Mouse (Mus musculus) G1E (cell line): ENCODE data around the gene Mcoln1. TPM values are rescaled to one million over a fixed set of nuclear protein-coding genes. Genes with fewer than 3 reads are reported as not detected.
A peak's percentile ranks its signal among the peaks of the same experiment; 100 is the strongest.

Experiments
- ATAC-seq: 2 replicates; pipeline ENCODE4 v1.8.0; 2016; ENCODE audit warnings: mild to moderate bottlenecking; ENCODE audit not compliant: insufficient number of reproducible peaks, poor library complexity, low FRiP score, severe bottlenecking; ENCODE audit errors: extremely low read depth
- DNase-seq: peaks from one replicate; pipeline ENCODE4 v3.0.0; 2012; ENCODE audit warnings: low spot score
- H3K27me3 ChIP-seq: 2 replicates; pipeline ENCODE4 v1.6.1; 2012; ENCODE audit warnings: mild to moderate bottlenecking, low read length, inconsistent platforms; ENCODE audit not compliant: insufficient read depth
- H3K36me3 ChIP-seq: replicated peaks from 2 replicates; pipeline ENCODE3; 2012; ENCODE audit warnings: mild to moderate bottlenecking, inconsistent platforms
- H3K4me1 ChIP-seq: 2 replicates; pipeline ENCODE4 v1.6.1; 2012; ENCODE audit warnings: low read depth, low read length, inconsistent platforms, mixed read lengths; ENCODE audit not compliant: insufficient read depth
- H3K4me3 ChIP-seq: 2 replicates; pipeline ENCODE4 v1.5.1; 2012; ENCODE audit warnings: low read depth, mild to moderate bottlenecking, inconsistent platforms, low read length, moderate library complexity, mixed read lengths
- H3K9me3 ChIP-seq: replicated peaks from 2 replicates; pipeline ENCODE4 v1.6.1; 2012; ENCODE audit warnings: inconsistent platforms
- CTCF ChIP-seq: IDR thresholded peaks from 2 replicates; pipeline ENCODE4 v1.5.1; 2012; ENCODE audit warnings: low read depth, low read length, inconsistent platforms, mixed read lengths
- GATA1 ChIP-seq: IDR thresholded peaks from 2 replicates; pipeline ENCODE4 v1.6.1; 2012; ENCODE audit warnings: borderline replicate concordance, low read length, inconsistent platforms, mixed read lengths
- GATA2 ChIP-seq: IDR thresholded peaks from 2 replicates; pipeline ENCODE4 v1.6.1; 2012; ENCODE audit warnings: low read depth, low read length, inconsistent platforms, borderline replicate concordance
- POLR2AphosphoS5 ChIP-seq: IDR thresholded peaks from 2 replicates; pipeline ENCODE4 v1.6.1; 2012; ENCODE audit warnings: low read depth, low read length, inconsistent platforms; ENCODE audit not compliant: insufficient replicate concordance
- TAL1 ChIP-seq: conservative IDR thresholded peaks from 2 replicates; pipeline ENCODE4 v1.6.1; 2012; ENCODE audit warnings: low read depth, low read length, inconsistent platforms, mixed read lengths
- polyA plus RNA-seq: library from polyadenylated mRNA; stranded (reverse); fragments of >175 nt; gene quantifications from 2 replicates; pipeline ENCODE4 v1.2.3, GENCODE M21; 2012
- total RNA-seq, 2 experiments: library from RNA; stranded (forward) in 1 of 2; stranded (reverse) in 1 of 2; fragments of 200-1000 nt in 1 of 2; fragments of >200 nt in 1 of 2; fragmentation: Nextera tagmentation in 1 of 2; gene quantifications; 2 replicates each; pipeline ENCODE4 v1.2.3; 2014 to 2017

The Mcoln1 gene
- total RNA-seq (2014; fragmentation: Nextera tagmentation): 42.4 and 43.6 TPM in 2 replicates
- total RNA-seq (2017): 41.5 and 46.9 TPM in 2 replicates
- polyA plus RNA-seq: 144 and 171 TPM in 2 replicates

DNA sequence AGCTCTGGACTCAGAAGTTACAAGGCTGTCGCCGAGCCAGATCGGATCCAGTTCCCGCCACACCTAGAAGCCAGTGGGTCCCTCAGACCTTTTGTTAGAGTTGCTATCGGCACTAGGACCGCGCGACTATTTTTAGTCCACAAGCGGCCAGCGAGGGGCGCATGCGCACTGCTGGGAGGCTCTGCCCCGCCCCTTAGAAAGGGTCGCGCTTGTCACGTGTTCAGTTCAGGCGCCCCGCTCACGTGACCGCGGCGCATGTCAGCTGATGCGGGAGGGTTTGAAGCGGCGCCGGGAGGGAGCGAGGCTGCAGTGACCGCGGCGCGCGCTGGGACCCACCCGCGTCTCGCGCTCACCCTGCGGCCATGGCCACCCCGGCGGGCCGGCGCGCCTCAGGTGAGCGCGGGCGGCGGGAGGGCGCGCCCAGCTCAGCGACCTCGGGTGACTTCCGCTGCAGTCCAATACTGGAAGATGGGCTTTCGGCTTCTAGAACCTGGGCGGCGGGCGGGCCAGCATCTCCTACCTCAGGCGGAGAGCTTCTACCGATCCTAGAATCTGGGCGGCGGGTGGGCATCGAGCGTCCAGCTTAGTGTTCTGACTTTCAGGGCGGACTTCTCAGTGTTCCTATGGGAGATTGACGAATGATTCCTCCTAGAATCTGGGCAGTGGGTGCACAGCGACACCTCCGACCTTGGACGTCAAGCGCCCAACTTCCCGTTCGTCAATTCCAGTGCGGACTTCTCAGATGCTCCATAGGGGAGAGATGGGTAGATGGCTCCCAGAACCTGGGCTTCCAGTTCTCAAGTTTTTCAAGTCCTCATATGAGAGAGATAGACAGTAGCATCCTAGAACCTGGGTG lies at the start of gene Mcoln1:
Gene Mcoln1 (plus strand): TSS at position 223 of the 856 bp plus-strand sequence.
- H3K36me3 ChIP-seq: peaks cover 39% of the 10 kb centered on the region
- ATAC-seq: peak; percentile 75
- peak within 1 kb of the TSS; percentile 84 for H3K4me3 ChIP-seq
- no peaks in the 10 kb centered on the region for H3K27me3 ChIP-seq
- peak; percentile 93 for DNase-seq
- peaks cover 9% of the 10 kb centered on the region for H3K9me3 ChIP-seq
- peaks cover 38% of the 10 kb centered on the region for H3K4me1 ChIP-seq
- TF ChIP-seq TAL1: no peak
- TF ChIP-seq CTCF: no peak

DNA sequence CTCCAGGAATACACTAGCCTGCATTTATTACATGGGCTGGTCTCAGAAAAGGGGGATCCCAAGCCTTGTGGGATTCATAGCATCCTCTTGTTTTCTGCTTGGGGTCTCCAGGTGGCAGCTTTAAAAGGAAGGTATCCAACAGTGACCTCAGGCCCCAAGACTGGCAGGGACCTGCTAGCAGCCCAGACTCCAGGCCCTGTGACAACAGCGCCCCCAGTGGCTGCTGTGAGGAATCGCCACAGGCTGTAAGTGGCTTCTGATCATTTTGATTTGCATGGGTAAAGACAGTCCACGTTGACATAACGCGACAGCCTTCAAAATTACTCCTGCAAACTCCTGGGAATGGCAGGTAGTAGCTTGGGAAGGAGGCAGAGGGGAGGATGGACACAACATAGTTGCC lies 49.6 kb upstream of the Mcoln1 start:
- Histone ChIP-seq H3K36me3 (peaks cover 100% of the 10 kb centered on the region), H3K4me3 (no peak overlapping the region), H3K4me1 (peaks cover 6% of the 10 kb centered on the region), H3K9me3 (no peaks in the 10 kb centered on the region), H3K27me3 (no peaks in the 10 kb centered on the region)
- no peak for TF ChIP-seq TAL1
- TF ChIP-seq CTCF: peak; percentile 95
- DNase-seq: peak; percentile 64
- peak; percentile 65 for ATAC-seq

GRCm38 (mm10) chr8:3451992-3452391 lies 48.3 kb upstream of the Mcoln1 start:
- Histone ChIP-seq H3K4me3 (no peak overlapping the region), H3K4me1 (peaks cover 6% of the 10 kb centered on the region), H3K9me3 (no peaks in the 10 kb centered on the region), H3K27me3 (no peaks in the 10 kb centered on the region), H3K36me3 (peaks cover 99% of the 10 kb centered on the region)
- DNase-seq (no peak), ATAC-seq (no peak)
- no peak for TF ChIP-seq GATA1
- TF ChIP-seq CTCF: no peak

- Histone ChIP-seq H3K27me3 (no peaks in the 10 kb centered on the region), H3K4me1 (peaks cover 24% of the 10 kb centered on the region), H3K9me3 (no peaks in the 10 kb centered on the region), H3K36me3 (peaks cover 46% of the 10 kb centered on the region), H3K4me3 (no peak overlapping the region)
- ATAC-seq: no peak
- TF ChIP-seq GATA2: no peak
- DNase-seq: no peak
Observed at GRCm38 (mm10) chr8:3463248-3463647, 37.0 kb upstream of the Mcoln1 start.

- no peaks in the 10 kb centered on the region for H3K27me3 ChIP-seq
- peaks cover 26% of the 10 kb centered on the region for H3K4me1 ChIP-seq
- no peaks in the 10 kb centered on the region for H3K9me3 ChIP-seq
- H3K36me3 ChIP-seq: peaks cover 36% of the 10 kb centered on the region
- no peak overlapping the region for H3K4me3 ChIP-seq
- no peak for DNase-seq
- TF ChIP-seq GATA1 (no peak), TAL1 (no peak), GATA2 (no peak), POLR2AphosphoS5 (no peak)
- ATAC-seq: peak; percentile 46; the same call in 1 of the 2 replicates
Observed at GRCm38 (mm10) chr8:3464309-3464708, 35.9 kb upstream of the Mcoln1 start.

GRCm38 (mm10) chr8:3467006-3467885 lies 33.0 kb upstream of the Mcoln1 start, which contains the start of gene Pex11g:
Pex11g (minus strand) TSS chr8:3467680.
- no peak for TF ChIP-seq GATA2
- TF ChIP-seq POLR2AphosphoS5: no peak
- TF ChIP-seq TAL1: no peak
- TF ChIP-seq GATA1: no peak
- no peak for TF ChIP-seq CTCF
- Histone ChIP-seq H3K36me3 (peaks cover 13% of the 10 kb centered on the region), H3K4me3 (peak within 1 kb of the TSS; percentile 73), H3K4me1 (peaks cover 23% of the 10 kb centered on the region), H3K27me3 (peaks cover 10% of the 10 kb centered on the region), H3K9me3 (no peaks in the 10 kb centered on the region)
- DNase-seq: peak; percentile 87
- peak; percentile 95 for ATAC-seq
